Mouse (Mus musculus): Measurements from ENCODE around the gene Tpp2. TPM values are rescaled to one million over a fixed set of nuclear protein-coding genes. Genes with fewer than 3 reads are reported as not detected.

The Tpp2 gene
- polyA plus RNA-seq, 1 experiment from 2014 or later, result 66.2 TPM

DNA sequence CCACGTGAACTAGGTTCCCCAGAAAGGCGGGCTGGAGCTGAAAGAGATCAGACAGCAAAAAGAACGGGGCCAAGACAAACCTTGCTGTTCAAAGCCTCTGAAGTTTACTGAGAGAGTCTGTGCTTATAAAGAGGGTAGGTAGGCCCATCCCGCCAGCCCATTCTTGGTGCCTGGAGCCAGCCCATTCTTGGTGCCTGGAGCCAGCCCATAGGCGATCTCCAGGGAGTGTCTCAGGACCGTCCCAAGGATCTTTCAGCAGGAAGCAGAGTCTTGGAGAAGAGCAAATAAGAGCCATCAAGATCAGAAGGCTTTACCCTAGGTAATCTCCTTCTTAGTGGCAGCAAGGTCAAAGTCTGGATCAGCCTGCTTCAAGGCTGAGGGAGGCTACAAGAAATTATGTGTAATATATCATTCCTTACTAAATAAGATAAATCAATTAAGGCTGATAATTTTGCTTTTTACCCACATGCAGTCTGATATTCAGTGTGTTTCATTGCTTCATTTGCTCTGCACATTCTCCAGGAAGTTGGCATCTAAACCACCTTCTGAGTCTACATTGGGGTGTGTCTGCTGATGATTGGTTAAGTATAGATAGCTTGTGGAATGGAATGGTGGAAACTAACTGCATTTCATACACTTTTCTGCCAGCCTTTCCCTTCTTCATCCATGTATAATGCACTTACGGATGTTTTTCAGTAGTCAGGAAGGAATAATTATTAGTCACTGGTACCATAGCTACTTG is 8.2 kb downstream of the Tpp2 start:
- no peak for ATAC-seq (ENCODE audit: low FRiP score)
- no peaks in the 10 kb centered on the region for H3K27me3 ChIP-seq
- WGBS, result 92% methylated on average over 7 of the region's 7 CpGs
- no peaks in the 10 kb centered on the region for H3K9me3 ChIP-seq
- H3K36me3 ChIP-seq, result peaks cover 26% of the 10 kb centered on the region
- H3K4me1 ChIP-seq (replicated peaks), result peaks cover 2% of the 10 kb centered on the region
- no peak overlapping the region for H3K4me2 ChIP-seq
- no peak overlapping the region for H3K27ac ChIP-seq
- no peak overlapping the region for H3K4me3 ChIP-seq
- H3K9ac ChIP-seq, result no peak overlapping the region

DNA sequence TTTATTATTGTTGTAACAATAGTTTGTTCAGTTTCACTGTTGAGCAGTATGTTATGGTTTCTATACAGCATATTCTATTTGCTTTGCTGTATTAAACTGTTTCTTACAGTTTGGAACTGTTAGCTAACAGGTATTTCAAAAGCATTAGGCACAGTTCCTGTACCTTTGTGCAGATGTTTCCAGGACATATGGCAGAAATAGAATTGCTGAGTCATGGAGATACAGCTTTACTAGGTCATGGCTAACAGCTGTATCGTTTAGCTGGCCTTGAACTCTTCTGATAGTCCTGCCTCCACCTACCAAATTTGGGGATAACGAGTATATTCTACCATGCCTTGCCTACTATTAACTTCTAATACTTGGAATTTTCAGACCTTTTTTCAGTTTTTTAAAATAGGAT is 9.4 kb downstream of the Tpp2 start:
- H3K27me3 ChIP-seq, result no peaks in the 10 kb centered on the region
- peaks cover 26% of the 10 kb centered on the region for H3K36me3 ChIP-seq
- no peaks in the 10 kb centered on the region for H3K9me3 ChIP-seq
- H3K4me3 ChIP-seq, result no peak overlapping the region
- ATAC-seq (ENCODE audit: low FRiP score), result no peak
- no peak overlapping the region for H3K9ac ChIP-seq
- H3K27ac ChIP-seq, result no peak overlapping the region
- 92% methylated on average over 2 of the region's 2 CpGs for WGBS
- no peak overlapping the region for H3K4me2 ChIP-seq
- H3K4me1 ChIP-seq (replicated peaks), result no peaks in the 10 kb centered on the region

DNA sequence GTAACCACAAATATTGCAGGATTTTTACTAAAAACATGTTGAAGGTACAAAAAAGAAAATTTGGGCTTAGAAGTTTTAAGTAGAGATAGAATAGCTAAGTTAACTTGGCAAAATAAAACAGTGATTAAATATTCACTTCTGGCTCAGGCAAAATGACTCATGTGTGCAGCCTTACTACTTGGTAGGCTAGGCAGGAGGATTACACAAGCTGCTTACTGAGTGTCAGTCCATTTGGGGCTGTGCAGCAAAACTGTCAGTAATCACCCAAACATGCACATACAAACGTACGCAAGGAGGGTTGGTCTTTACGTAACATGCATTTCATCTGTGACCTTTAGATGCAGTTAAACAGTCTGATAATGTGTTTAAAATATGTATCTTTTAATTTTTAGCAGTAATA is 20.2 kb downstream of the Tpp2 start:
- WGBS, result 97% methylated on average over 3 of the region's 3 CpGs
- Histone ChIP-seq H3K36me3 (peaks cover 36% of the 10 kb centered on the region), H3K4me2 (no peak overlapping the region), H3K4me3 (no peak overlapping the region), H3K9ac (no peak overlapping the region), H3K27me3 (no peaks in the 10 kb centered on the region), H3K9me3 (no peaks in the 10 kb centered on the region), H3K27ac (no peak overlapping the region), H3K4me1 (replicated peaks) (no peaks in the 10 kb centered on the region)
- ATAC-seq (ENCODE audit: low FRiP score), result no peak

DNA sequence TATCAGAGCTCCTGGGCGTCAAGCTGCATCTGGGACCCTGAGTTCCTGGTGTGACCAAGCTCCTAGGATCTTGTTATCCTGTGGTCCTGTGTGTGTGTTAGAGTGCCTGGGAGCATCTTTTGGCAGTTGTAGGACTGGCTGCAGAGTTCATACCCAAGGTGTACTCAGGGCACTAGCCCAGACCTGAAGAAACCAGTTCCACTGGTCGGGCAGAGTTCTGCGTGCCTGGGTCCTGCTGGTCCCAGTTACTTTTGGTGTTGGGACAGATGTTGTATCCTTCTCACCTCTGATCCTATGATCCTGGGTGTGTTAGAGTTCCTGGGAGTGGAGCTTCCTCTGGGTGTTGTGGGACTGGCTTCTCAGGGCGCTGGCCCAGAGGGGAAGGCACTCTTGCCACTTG is 30.9 kb downstream of the Tpp2 start:
- Histone ChIP-seq H3K27me3 (no peaks in the 10 kb centered on the region), H3K4me2 (no peak overlapping the region), H3K4me3 (no peak overlapping the region), H3K27ac (no peak overlapping the region), H3K9ac (no peak overlapping the region), H3K4me1 (replicated peaks) (no peaks in the 10 kb centered on the region), H3K9me3 (no peaks in the 10 kb centered on the region), H3K36me3 (peaks cover 48% of the 10 kb centered on the region)
- ATAC-seq (ENCODE audit: low FRiP score), result no peak
- 96% methylated on average over 4 of the region's 4 CpGs for WGBS

DNA sequence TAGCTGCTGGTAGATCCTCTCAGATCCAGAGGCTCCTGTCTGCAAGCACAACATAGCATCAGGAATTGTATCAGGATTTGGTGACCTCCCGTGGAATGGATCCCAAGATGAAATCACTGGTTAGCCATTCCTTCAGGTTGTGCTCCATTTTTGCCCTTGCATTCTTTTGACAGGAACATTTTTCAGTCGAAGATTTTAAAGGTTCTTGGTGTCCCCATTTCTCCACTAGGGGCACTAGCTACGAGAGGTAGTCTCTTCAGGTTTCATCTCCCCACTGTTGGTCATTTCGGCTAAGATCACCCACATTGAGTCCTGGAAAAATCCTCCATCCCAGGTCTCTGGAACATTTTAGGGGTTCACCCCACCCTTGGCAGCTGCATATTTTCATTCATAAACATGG is 33.3 kb downstream of the Tpp2 start:
- WGBS, result 86% methylated on average over 4 of the region's 4 CpGs
- no peak for ATAC-seq (ENCODE audit: low FRiP score)
- Histone ChIP-seq H3K36me3 (peaks cover 45% of the 10 kb centered on the region), H3K4me1 (replicated peaks) (no peaks in the 10 kb centered on the region), H3K9me3 (no peaks in the 10 kb centered on the region), H3K9ac (no peak overlapping the region), H3K4me2 (no peak overlapping the region), H3K4me3 (no peak overlapping the region), H3K27ac (no peak overlapping the region), H3K27me3 (no peaks in the 10 kb centered on the region)

DNA sequence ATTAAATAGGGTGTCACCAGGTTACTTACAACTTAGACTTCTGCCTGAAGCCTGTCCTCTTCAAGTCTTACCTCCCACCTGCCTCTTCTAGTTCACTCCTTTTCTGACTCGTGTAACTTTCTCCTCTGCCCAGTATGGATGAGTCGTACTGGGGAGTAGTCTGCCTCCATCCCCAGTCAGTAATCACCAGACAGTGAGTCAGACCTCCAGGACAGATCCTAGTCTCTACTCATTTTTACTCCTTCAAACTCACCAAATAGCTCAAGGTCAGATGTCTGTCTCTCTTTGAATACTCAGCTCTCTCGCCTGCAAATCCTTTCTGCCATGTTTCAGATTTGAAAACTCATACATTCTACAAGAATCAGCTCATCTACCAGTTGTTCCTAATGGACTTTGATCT is 35.9 kb downstream of the Tpp2 start:
- Histone ChIP-seq H3K4me2 (no peak overlapping the region), H3K4me3 (no peak overlapping the region), H3K27me3 (no peaks in the 10 kb centered on the region), H3K9ac (no peak overlapping the region), H3K36me3 (peaks cover 46% of the 10 kb centered on the region), H3K4me1 (replicated peaks) (no peaks in the 10 kb centered on the region), H3K9me3 (no peaks in the 10 kb centered on the region), H3K27ac (no peak overlapping the region)
- 90% methylated on average over 3 of the region's 3 CpGs for WGBS
- ATAC-seq (ENCODE audit: low FRiP score), result no peak

DNA sequence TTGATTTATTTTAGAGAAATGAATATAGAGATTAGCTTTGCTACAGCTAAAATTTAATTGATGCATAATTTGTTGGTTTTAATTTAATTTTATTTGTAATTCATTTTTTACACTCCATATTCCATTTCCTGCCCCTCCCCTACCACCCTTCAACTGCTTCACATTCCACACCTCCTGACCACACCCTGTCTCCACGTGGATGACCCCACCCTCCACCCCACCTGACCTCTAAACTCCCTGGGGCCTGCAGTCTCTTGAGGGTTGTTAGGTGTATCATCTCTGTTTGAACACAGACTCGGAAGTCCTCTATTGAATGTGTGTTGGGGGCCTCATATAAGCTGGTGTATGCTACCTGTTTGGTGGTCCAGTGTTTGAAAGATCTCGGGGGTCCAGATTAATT is 37.6 kb downstream of the Tpp2 start:
- H3K4me3 ChIP-seq, result no peak overlapping the region
- ATAC-seq (ENCODE audit: low FRiP score), result no peak
- no peaks in the 10 kb centered on the region for H3K4me1 ChIP-seq (replicated peaks)
- no peaks in the 10 kb centered on the region for H3K9me3 ChIP-seq
- no peak overlapping the region for H3K4me2 ChIP-seq
- H3K27ac ChIP-seq, result no peak overlapping the region
- WGBS, result 82% methylated on average over 3 of the region's 3 CpGs
- H3K27me3 ChIP-seq, result no peaks in the 10 kb centered on the region
- H3K36me3 ChIP-seq, result peaks cover 47% of the 10 kb centered on the region
- H3K9ac ChIP-seq, result no peak overlapping the region

DNA sequence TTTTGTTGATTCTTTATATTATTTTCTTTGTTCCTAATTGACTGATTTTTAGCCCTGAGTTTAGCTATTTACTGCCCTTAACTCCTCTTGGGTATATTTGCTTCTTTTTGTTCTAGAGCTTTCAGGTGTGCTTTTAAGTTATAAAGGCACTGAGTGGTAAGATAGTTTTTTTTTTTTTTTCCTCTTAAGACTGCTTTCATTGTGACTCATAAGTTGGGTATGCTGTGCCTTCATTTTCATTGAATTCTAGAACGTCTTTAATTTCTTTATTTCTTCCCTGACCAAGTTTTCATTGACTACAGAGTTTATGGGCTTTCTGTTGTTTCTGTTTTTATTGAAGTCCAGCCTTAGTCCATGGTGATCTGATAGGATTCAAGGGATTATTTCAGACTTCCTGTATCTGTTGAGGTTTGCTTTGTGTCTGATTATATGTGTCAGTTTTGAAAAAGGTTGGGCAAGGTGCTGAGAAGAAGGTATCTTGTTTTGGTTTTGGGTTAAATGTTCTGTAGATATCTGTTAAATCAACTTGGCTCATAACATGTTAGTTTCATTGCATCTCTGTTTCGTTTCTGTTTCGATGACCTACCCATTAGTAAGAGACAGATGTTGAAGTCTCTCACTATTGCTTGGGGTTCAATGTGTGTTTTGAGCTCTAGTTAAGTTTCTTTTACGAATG is 63.6 kb downstream of the Tpp2 start:
- ATAC-seq (ENCODE audit: low FRiP score), result no peak
- Histone ChIP-seq H3K4me2 (no peak overlapping the region), H3K4me1 (replicated peaks) (no peaks in the 10 kb centered on the region), H3K36me3 (peaks cover 65% of the 10 kb centered on the region), H3K27ac (no peak overlapping the region), H3K9me3 (peaks cover 7% of the 10 kb centered on the region; the same call in 1 of the 2 replicates), H3K9ac (no peak overlapping the region), H3K27me3 (no peaks in the 10 kb centered on the region), H3K4me3 (no peak overlapping the region)
- 97% methylated on average over 4 of the region's 4 CpGs for WGBS

DNA sequence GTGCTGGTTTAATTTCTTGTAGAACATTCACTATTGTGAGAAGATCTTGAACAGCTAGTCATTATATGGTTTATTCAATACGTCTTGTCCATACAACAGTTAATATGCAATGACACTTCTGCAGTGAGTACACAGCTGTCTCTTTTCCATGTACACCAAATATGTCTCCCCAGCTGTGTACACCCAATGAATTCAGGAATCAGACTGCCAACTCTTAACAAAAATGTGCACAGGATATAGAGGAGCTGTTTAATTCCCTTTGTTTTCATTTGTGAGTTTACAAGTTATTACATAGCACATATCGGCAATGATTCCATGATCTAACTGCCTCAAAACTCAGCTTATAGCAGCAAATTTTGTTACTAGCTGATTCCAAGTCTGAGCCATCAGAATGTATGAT is 71.1 kb downstream of the Tpp2 start:
- WGBS, result 97% methylated on average over 2 of the region's 2 CpGs
- no peak overlapping the region for H3K4me2 ChIP-seq
- H3K27me3 ChIP-seq, result no peaks in the 10 kb centered on the region
- no peaks in the 10 kb centered on the region for H3K9me3 ChIP-seq
- no peak overlapping the region for H3K9ac ChIP-seq
- H3K4me3 ChIP-seq, result no peak overlapping the region
- H3K36me3 ChIP-seq, result peaks cover 27% of the 10 kb centered on the region
- no peak for ATAC-seq (ENCODE audit: low FRiP score)
- no peak overlapping the region for H3K27ac ChIP-seq
- no peaks in the 10 kb centered on the region for H3K4me1 ChIP-seq (replicated peaks)

DNA sequence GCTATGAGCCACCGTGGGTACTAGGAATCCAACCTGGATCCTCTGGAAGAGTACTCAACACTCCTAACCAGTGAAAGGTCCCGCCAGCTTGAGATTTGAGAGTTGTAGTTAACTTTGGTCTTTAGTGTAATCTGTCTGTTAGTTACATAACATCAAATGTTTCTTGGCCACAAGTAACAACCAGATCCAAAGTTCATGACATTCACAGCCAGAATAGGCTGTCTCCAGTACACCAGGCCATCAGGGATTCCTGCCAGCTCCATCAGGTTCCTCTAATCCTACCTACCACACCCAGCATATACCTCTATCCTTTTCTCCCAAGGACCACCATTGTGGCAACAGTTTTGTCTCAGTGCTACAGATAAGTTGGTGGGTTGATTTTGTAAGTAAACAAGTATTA is 82.1 kb downstream of the Tpp2 start:
- WGBS, result 95% methylated on average over 2 of the region's 2 CpGs
- no peaks in the 10 kb centered on the region for H3K4me1 ChIP-seq (replicated peaks)
- ATAC-seq (ENCODE audit: low FRiP score), result no peak

DNA sequence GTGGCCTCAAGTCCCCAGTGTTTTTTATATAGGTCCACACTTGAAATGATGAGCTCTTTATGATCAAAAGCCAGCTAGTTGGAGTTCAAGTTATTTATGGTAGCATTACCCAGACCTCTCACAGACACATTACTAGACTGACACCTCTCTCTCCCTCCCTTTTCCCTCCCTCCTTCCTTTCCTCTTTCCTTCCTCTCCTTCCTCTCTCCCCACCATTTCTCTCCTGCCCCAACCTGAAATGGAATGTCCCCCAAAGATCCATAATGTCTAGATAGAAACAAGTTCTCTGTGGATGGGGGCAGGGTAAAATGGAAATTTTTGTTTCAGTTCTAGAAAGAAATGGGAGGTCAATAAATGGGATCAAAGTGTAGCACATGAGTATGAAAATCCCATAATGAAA is 86.5 kb downstream of the Tpp2 start, which contains the start of gene Mettl21c:
Gene Mettl21c (minus strand): TSS at position 101 of the 400 bp plus-strand sequence.
- Histone ChIP-seq H3K9ac (no peak within 1 kb of the TSS), H3K4me3 (no peak within 1 kb of the TSS), H3K27ac (no peak within 1 kb of the TSS), H3K27me3 (no peaks in the 10 kb centered on the region), H3K4me1 (replicated peaks) (no peaks in the 10 kb centered on the region), H3K9me3 (no peaks in the 10 kb centered on the region), H3K4me2 (no peak within 1 kb of the TSS), H3K36me3 (no peaks in the 10 kb centered on the region)
- ATAC-seq (ENCODE audit: low FRiP score), result no peak

More for the DNA sequence above, 82.1 kb downstream of the Tpp2 start:
- Histone ChIP-seq H3K9ac (no peak overlapping the region), H3K4me3 (no peak overlapping the region), H3K27ac (no peak overlapping the region), H3K9me3 (no peaks in the 10 kb centered on the region), H3K36me3 (0 out of 2 replicates have a peak, but pooled peaks cover 4% of the 10 kb centered on the region), H3K27me3 (no peaks in the 10 kb centered on the region), H3K4me2 (no peak overlapping the region)

DNA sequence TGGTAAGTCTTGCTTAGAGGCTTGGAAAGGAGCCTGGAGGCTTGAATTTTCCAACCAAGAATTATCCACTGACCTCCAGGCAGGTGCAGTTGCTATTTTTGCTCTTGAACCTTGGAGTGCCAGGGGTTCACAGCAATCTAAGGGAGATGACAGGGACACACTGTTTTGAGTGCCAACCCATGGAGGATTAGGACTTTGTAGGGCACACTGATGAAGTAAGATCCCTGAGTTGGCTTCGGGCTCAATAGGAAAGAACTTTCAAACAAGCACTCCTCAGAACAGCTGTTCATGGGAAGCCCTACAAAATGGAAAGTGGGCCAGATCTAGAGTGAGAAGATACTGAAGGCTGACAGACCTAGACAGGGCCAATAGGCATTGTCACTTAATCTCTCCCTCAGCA is 89.2 kb downstream of the Tpp2 start:
- H3K9me3 ChIP-seq, result no peaks in the 10 kb centered on the region
- H3K27me3 ChIP-seq, result no peaks in the 10 kb centered on the region
- no peak overlapping the region for H3K9ac ChIP-seq
- no peak overlapping the region for H3K4me3 ChIP-seq
- ATAC-seq (ENCODE audit: low FRiP score), result no peak
- no peak overlapping the region for H3K4me2 ChIP-seq
- no peak overlapping the region for H3K27ac ChIP-seq
- H3K4me1 ChIP-seq (replicated peaks), result no peaks in the 10 kb centered on the region
- 98% methylated on average over 1 of the region's 1 CpGs for WGBS
- H3K36me3 ChIP-seq, result no peaks in the 10 kb centered on the region

DNA sequence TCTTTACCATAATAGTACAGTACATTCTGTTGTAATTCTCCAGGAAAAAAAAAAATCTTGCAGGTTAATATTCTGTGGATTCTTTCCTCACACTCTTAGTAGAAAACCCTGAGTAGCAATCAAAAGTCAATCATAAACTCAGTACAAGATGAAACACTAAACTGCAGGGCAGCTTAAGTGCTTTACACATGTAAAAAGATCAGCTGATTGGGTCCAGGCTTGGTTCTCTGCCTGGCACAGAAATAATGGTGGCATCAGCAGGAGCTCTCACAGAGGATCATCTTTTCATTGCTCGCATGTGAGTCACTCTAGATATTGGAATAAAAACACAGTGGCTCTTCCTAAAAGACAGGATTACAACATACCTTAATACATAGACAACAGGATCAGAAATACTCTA is 94.2 kb downstream of the Tpp2 start:
- Histone ChIP-seq H3K4me1 (replicated peaks) (no peaks in the 10 kb centered on the region), H3K36me3 (no peaks in the 10 kb centered on the region), H3K9ac (no peak overlapping the region), H3K4me3 (no peak overlapping the region), H3K4me2 (no peak overlapping the region), H3K27me3 (no peaks in the 10 kb centered on the region), H3K9me3 (no peaks in the 10 kb centered on the region), H3K27ac (no peak overlapping the region)
- no peak for ATAC-seq (ENCODE audit: low FRiP score)
- 85% methylated on average over 1 of the region's 1 CpGs for WGBS

Data from hindbrain, embryonic 13.5 days (tissue).